Mouse (Mus musculus) intestine, embryonic 14.5 days (tissue): Measurements from ENCODE around the gene Qtrt2. TPM values are rescaled to one million over a fixed set of nuclear protein-coding genes. Genes with fewer than 3 reads are reported as not detected.

Experiments used
- ATAC-seq: fragments of 200-750 bp; cut with Nextera tagmentation; replicated peaks from 2 replicates; pipeline ENCODE4 v1.8.0; 2017; ENCODE audit warnings: low read depth, moderate number of reproducible peaks, moderate TSS enrichment, moderate library complexity; ENCODE audit not compliant: low FRiP score, low TSS enrichment
- DNase-seq: peaks from one replicate; pipeline ENCODE4 v3.0.0-alpha.2; 2018; ENCODE audit warnings: low spot score
- H3K27ac ChIP-seq: fragments of 300-500 bp; sonication (generic); 2 replicates; pipeline ENCODE4 v1.5.1; 2014; ENCODE audit warnings: low read depth, mild to moderate bottlenecking, control low read depth
- H3K27me3 ChIP-seq: fragments of 300-500 bp; sonication (generic); replicated peaks from 2 replicates; pipeline ENCODE4 v1.6.1; 2014; ENCODE audit warnings: low read length, control low read depth; ENCODE audit not compliant: control insufficient read depth, insufficient read depth
- H3K36me3 ChIP-seq: fragments of 300-500 bp; sonication (generic); 2 replicates; pipeline ENCODE4 v1.6.1; 2014; ENCODE audit warnings: low read length, control low read depth; ENCODE audit not compliant: control insufficient read depth, insufficient read depth
- H3K4me1 ChIP-seq: fragments of 300-500 bp; sonication (generic); replicated peaks from 2 replicates; pipeline ENCODE4 v1.6.1; 2014; ENCODE audit warnings: low read length, control low read depth, mixed read lengths; ENCODE audit not compliant: control insufficient read depth, insufficient read depth
- H3K4me2 ChIP-seq: fragments of 300-500 bp; sonication (generic); 2 replicates; pipeline ENCODE4 v1.6.1; 2014; ENCODE audit warnings: low read length
- H3K4me3 ChIP-seq: fragments of 300-500 bp; sonication (generic); 2 replicates; pipeline ENCODE4 v1.5.1; 2014; ENCODE audit warnings: low read depth, low read length, control low read depth, mixed read lengths
- H3K9ac ChIP-seq: fragments of 300-500 bp; sonication (generic); 2 replicates; pipeline ENCODE4 v1.6.1; 2014; ENCODE audit warnings: mild to moderate bottlenecking, low read length
- H3K9me3 ChIP-seq: fragments of 300-500 bp; sonication (generic); 2 replicates; pipeline ENCODE4 v1.6.1; 2016; ENCODE audit warnings: low read length, control low read depth; ENCODE audit not compliant: control insufficient read depth
- WGBS: fragments of 180-500 bp; shearing (Covaris S2); extraction: QIAGEN DNeasy Blood & Tissue Kit; methylation state at CpG from one replicate; pipeline ENCODE4 v1.1.7; 2014; 5-methylcytosine and 5-hydroxymethylcytosine counted together
- polyA plus RNA-seq: library from polyadenylated mRNA; unstranded; fragments of >200 nt; fragmentation: Nextera tagmentation; extraction: Ambion mirVana; gene quantifications from 2 replicates; pipeline ENCODE4 v1.2.1, GENCODE M21; 2014

Gene Qtrt2
- polyA plus RNA-seq, 1 experiment from 2014 or later: 34.3 TPM

DNA sequence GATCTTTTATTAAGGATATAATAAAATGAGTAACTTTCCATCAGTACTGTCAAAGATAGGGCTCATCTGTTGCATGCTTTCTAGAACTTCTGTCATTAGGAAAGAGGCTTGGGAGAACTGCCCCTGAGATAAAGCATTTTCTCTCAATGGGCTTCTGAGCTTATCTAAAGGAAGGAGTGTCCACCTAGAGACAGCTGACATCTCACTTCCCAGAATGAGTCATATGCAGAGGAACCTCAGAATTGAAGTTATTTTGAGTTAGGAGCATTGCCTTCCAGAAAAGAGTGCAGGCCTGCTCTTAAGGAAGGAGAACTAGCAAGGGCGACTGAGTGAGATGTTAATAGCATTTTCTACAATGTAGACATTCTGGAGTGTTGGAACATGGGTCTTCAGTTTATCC, 85.4 kb downstream of the Qtrt2 start:
- Histone ChIP-seq H3K9ac (no peak overlapping the region), H3K4me1 (no peaks in the 10 kb centered on the region), H3K4me3 (no peak overlapping the region), H3K27me3 (no peaks in the 10 kb centered on the region), H3K27ac (no peak overlapping the region), H3K36me3 (no peaks in the 10 kb centered on the region), H3K4me2 (no peak overlapping the region), H3K9me3 (no peaks in the 10 kb centered on the region)
- 82% methylated on average over 1 of the region's 1 CpGs for WGBS
- ATAC-seq: no peak
- no peak for DNase-seq

DNA sequence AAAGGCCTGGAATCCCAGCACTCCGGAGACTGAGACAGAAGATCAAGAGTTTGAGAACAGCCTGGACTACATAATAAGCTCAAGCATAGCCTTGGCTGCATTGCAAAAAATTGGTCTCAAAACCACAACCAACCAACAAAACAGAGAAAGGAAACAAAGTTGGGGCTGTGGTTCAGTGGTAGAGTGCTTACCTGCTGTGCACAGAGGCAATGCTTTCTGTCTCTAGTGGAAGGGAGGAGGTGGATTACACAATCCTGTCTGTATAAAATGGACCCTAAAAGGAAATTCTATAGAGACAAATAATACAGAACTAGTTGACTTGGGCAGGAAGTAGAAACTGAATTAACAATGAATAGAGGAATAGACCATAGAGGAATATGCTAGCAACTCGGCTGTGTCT, 94.7 kb downstream of the Qtrt2 start:
- Histone ChIP-seq H3K9ac (no peak overlapping the region), H3K27ac (no peak overlapping the region), H3K4me2 (no peak overlapping the region), H3K4me3 (no peak overlapping the region), H3K4me1 (no peaks in the 10 kb centered on the region), H3K9me3 (no peaks in the 10 kb centered on the region), H3K27me3 (no peaks in the 10 kb centered on the region), H3K36me3 (no peaks in the 10 kb centered on the region)
- DNase-seq (no peak), ATAC-seq (no peak)
- 89% methylated on average over 2 of the region's 2 CpGs for WGBS

DNA sequence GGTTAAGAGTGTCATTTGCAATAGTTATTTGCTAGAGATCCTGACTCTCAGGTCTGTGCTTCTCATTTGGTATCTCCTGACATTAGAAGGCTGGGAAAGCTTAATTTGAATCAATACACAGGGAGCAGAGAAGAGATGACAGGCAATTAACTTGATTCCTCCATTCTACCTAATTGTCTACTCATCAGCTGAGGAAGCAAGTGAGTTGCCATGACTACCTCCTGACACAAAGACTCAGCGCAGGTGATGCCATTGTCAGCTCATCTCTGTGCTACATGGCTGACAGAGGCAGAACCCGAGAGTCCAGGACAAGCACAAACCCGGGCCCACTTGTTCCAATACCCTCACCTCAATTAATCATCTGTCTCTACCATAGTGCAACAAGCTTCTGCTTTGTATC, 99.1 kb downstream of the Qtrt2 start:
- Histone ChIP-seq H3K27me3 (no peaks in the 10 kb centered on the region), H3K4me2 (no peak overlapping the region), H3K9ac (no peak overlapping the region), H3K4me3 (no peak overlapping the region), H3K36me3 (no peaks in the 10 kb centered on the region), H3K27ac (no peak overlapping the region), H3K4me1 (no peaks in the 10 kb centered on the region), H3K9me3 (no peaks in the 10 kb centered on the region)
- ATAC-seq (no peak), DNase-seq (no peak)
- 80% methylated on average over 3 of the region's 3 CpGs for WGBS

DNA sequence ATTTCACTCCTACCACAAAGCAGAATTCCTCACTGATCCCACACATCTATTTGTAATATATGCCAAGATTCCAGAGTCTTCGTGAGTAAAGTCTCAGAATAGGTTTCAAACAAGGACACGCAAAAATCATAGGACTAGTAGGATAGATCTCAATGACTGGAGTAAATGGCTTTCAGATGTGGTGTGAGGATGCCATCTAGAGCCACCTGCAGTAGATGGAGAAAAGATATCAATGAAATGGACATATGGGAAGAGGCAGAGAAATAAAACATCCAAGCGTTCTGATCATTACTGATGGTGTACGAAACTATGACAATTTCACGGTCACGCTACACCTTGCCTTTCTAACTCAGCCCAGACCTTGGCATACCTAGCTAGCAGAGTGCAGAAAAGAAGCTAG, 108.2 kb downstream of the Qtrt2 start:
- Histone ChIP-seq H3K4me1 (no peaks in the 10 kb centered on the region), H3K27ac (no peak overlapping the region), H3K27me3 (no peaks in the 10 kb centered on the region), H3K4me2 (no peak overlapping the region), H3K9me3 (no peaks in the 10 kb centered on the region), H3K36me3 (no peaks in the 10 kb centered on the region), H3K4me3 (no peak overlapping the region), H3K9ac (no peak overlapping the region)
- ATAC-seq (no peak), DNase-seq (no peak)
- 95% methylated on average over 6 of the region's 6 CpGs for WGBS

DNA sequence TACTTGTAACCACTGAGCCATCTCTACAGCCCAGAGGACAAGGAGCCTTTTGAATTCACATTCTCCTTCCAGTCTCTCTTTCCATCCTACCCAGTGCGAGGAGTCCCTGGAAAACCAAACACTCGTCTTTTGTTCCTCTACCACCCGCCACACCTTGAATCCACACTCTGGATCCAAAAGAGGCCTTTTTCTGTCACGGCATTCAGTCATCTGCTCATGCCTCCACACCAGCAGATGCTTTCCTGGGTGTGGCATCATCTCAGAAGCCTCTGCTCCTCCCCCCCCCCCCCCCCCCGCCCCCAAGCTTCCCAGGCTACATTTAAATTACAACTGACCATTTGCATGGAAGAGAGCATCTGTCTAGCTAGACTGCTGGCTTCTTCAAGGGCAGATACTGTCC, 110.3 kb downstream of the Qtrt2 start:
- Histone ChIP-seq H3K4me1 (no peaks in the 10 kb centered on the region), H3K4me3 (no peak overlapping the region), H3K9me3 (no peaks in the 10 kb centered on the region), H3K4me2 (no peak overlapping the region), H3K9ac (no peak overlapping the region), H3K27ac (no peak overlapping the region), H3K36me3 (no peaks in the 10 kb centered on the region), H3K27me3 (no peaks in the 10 kb centered on the region)
- ATAC-seq: no peak
- 81% methylated on average over 4 of the region's 5 CpGs for WGBS
- DNase-seq: no peak

DNA sequence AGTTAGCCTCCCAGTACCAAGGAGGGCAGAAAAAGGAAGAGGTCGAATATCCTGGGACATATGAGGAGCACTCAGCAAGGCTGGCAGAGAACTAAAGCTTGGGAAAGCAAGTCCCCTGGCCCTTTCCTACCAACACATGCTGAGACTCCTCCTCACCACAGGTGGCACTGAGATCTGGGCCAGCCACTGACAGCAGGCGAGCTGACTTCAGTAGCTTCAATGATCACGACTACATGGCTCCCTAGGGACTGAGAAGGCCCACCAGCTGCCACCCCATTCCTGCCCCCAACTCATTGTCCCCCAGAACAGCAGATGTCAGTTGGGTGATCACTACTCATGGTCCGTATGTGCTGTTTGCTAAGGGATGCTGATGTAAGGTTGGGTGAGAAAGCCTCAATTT, 112.0 kb downstream of the Qtrt2 start:
- no peak overlapping the region for H3K9ac ChIP-seq
- H3K4me2 ChIP-seq: no peak overlapping the region
- no peak overlapping the region for H3K4me3 ChIP-seq
- H3K27me3 ChIP-seq: no peaks in the 10 kb centered on the region
- H3K9me3 ChIP-seq: no peaks in the 10 kb centered on the region
- H3K36me3 ChIP-seq: no peaks in the 10 kb centered on the region
- DNase-seq (no peak), ATAC-seq (no peak)
- H3K4me1 ChIP-seq: no peaks in the 10 kb centered on the region
- 54% methylated on average over 4 of the region's 4 CpGs for WGBS
- no peak overlapping the region for H3K27ac ChIP-seq

Other genes with a start within 250 kb of the Qtrt2 start
- gene Drd3, start 172.8 kb downstream of the Qtrt2 start, polyA plus RNA-seq: not detected in 2 replicates
- gene Ccdc191, start 37.0 kb downstream of the Qtrt2 start, polyA plus RNA-seq: 10.7 and 10.8 TPM in 2 replicates
- gene Zdhhc23, start 53.0 kb upstream of the Qtrt2 start, polyA plus RNA-seq: 2.4 and 2.7 TPM in 2 replicates
- 7.0 and 7.2 TPM in 2 replicates for gene Gramd1c, start 136.5 kb upstream of the Qtrt2 start, polyA plus RNA-seq
- 63.0 and 68.0 TPM in 2 replicates for gene Atp6v1a, start 212.9 kb upstream of the Qtrt2 start, polyA plus RNA-seq
- 63.6 and 65.5 TPM in 2 replicates for gene Naa50, start 213.0 kb upstream of the Qtrt2 start, polyA plus RNA-seq
- 4.6 and 5.0 TPM in 2 replicates for gene Usf3, start 246.4 kb upstream of the Qtrt2 start, polyA plus RNA-seq